Mouse (Mus musculus): Measurements from ENCODE around the gene Rnf185. TPM values are rescaled to one million over a fixed set of nuclear protein-coding genes. Genes with fewer than 3 reads are reported as not detected.

Rnf185 gene
- total RNA-seq, 2 experiments from 2014 or later, result 26.6 to 29.1 TPM

- TF ChIP-seq CTCF (conservative IDR thresholded peaks at IDR 0.05), result no peak
- no peak for DNase-seq (ENCODE audit: low spot score in 2 of 2)
- no peak overlapping the region for H3K27ac ChIP-seq
- H3K4me3 ChIP-seq, result no peak overlapping the region
Measured at GRCm38 (mm10) chr11:3433809-3434208, 18.4 kb downstream of the Rnf185 start.

DNA sequence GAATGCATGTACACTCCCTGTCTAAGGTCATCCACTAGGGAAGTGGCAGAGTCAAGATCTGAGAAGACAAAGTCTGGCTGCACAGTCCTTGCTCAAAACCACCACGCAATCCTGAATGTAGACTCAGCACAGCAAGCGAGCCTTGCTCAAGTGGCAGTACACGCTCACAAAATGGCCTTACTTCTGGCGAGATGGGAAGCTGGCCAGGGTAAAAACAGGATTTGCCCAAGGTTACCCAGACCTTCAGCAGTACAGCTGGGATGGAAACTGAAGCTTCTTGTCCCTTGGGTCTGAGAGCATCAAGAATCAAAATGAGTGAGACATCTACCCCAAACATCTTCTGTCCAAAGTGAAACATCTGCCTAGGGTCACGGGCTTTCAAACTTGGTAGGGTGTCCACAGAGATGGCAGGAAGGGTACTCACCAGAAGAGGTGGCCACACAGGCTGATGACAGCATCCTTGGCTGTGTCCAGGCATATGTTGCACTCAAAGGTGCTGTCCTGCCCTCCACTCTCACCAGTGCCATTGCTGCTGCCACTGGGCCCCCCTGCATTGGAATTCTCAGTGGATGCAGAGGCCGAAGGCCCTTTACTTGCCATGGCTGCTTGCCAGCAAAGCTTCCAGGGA is 20.1 kb downstream of the Rnf185 start:
- no peak for DNase-seq (ENCODE audit: low spot score in 2 of 2)

GRCm38 (mm10) chr11:3431515-3431914 is 20.6 kb downstream of the Rnf185 start:
- H3K4me3 ChIP-seq, result no peak overlapping the region
- H3K27ac ChIP-seq, result no peak overlapping the region
- no peak for DNase-seq (ENCODE audit: low spot score in 2 of 2)
- TF ChIP-seq CTCF (conservative IDR thresholded peaks at IDR 0.05), result no peak

More for the DNA sequence above, 20.1 kb downstream of the Rnf185 start:
- no peak for TF ChIP-seq CTCF (conservative IDR thresholded peaks at IDR 0.05)
- no peak overlapping the region for H3K27ac ChIP-seq
- H3K4me3 ChIP-seq, result no peak overlapping the region

- TF ChIP-seq CTCF (conservative IDR thresholded peaks at IDR 0.05), result no peak
- H3K4me3 ChIP-seq, result no peak overlapping the region
- no peak for DNase-seq (ENCODE audit: low spot score in 2 of 2)
- no peak overlapping the region for H3K27ac ChIP-seq
Measured at GRCm38 (mm10) chr11:3428632-3429031, 23.5 kb downstream of the Rnf185 start.

- no peak for TF ChIP-seq CTCF (conservative IDR thresholded peaks at IDR 0.05)
- H3K27ac ChIP-seq, result no peak overlapping the region
- H3K4me3 ChIP-seq, result no peak overlapping the region
- DNase-seq (ENCODE audit: low spot score in 2 of 2), result no peak
Measured at GRCm38 (mm10) chr11:3427697-3428230, 24.4 kb downstream of the Rnf185 start.

DNA sequence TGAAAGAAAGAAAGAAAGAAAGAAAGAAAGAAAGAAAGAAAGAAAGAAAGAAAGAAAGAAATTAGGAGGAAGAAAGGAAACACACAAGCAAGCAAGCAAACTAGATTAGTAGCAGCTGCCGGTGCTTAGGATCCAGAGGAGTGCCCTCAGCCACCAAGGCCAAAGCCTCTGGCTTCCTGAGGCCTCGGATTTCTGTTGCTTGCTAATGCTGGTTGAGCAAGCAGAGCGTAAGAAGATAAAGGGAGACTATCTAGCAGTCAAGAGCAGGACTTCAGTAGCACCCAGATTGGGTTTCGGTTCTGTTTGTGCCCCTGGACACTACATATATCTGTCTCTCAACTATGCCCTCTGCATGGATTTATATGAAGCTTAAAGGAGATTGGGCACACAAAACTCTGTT is 29.9 kb downstream of the Rnf185 start:
- H3K4me3 ChIP-seq, result no peak overlapping the region
- H3K27ac ChIP-seq, result no peak overlapping the region
- no peak for TF ChIP-seq CTCF (conservative IDR thresholded peaks at IDR 0.05)
- no peak for DNase-seq (ENCODE audit: low spot score in 2 of 2)

GRCm38 (mm10) chr11:3418741-3419140 is 33.4 kb downstream of the Rnf185 start:
- H3K27ac ChIP-seq, result peak overlapping the region; percentile 65; the same call in 1 of the 2 replicates
- H3K4me3 ChIP-seq, result no peak overlapping the region
- DNase-seq (ENCODE audit: low spot score in 2 of 2), result peak in 1 of 2 experiments; percentile 13
- no peak for TF ChIP-seq CTCF (conservative IDR thresholded peaks at IDR 0.05)

GRCm38 (mm10) chr11:3417795-3418194 is 34.4 kb downstream of the Rnf185 start:
- Histone ChIP-seq H3K4me3 (no peak overlapping the region), H3K27ac (no peak overlapping the region; the same call in 1 of the 2 replicates)
- DNase-seq (ENCODE audit: low spot score in 2 of 2), result no peak
- no peak for TF ChIP-seq CTCF (conservative IDR thresholded peaks at IDR 0.05)

DNA sequence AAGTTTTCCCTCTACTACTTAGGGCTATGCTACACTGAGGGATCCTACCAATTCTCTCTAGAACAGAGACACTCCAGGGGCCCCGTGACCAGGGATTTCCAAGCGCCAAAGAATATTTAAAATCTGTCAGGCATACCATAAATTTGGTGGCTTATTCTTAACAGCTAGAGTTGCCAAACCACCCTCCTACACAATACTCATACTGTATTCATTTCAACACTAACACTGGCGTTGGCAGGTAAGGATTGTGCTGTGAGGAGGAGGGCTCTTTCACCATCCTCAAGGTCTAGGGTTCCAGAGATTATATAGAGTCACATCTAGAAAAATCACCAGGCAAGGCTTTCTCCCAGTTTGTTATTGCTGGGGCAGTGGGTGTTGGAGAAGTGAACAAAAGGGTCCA is 35.8 kb downstream of the Rnf185 start:
- no peak for DNase-seq (ENCODE audit: low spot score in 2 of 2)
- no peak for TF ChIP-seq CTCF (conservative IDR thresholded peaks at IDR 0.05)
- Histone ChIP-seq H3K4me3 (no peak overlapping the region), H3K27ac (no peak overlapping the region)

DNA sequence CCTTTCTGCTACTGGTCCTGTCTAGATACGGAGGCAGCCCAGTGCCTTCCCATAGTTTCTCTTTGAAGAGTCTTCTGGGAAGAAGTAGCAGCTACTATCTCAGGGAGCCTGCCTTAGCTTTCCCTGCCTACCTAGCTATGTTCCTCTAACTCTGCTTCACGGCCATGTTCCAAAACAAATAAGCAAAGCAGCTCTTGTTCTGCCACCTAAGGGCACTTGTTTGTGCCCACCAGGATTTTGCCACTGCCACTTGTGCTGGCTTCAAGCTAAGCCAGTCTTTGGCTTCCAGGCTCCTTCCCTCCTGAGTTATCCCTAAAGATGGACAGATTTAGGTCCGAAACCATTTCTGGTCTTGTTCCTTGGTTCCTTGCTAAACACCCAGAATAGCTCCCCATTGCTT is 40.1 kb downstream of the Rnf185 start:
- Histone ChIP-seq H3K27ac (no peak overlapping the region), H3K4me3 (no peak overlapping the region)
- no peak for TF ChIP-seq CTCF (conservative IDR thresholded peaks at IDR 0.05)
- no peak for DNase-seq (ENCODE audit: low spot score in 2 of 2)

GRCm38 (mm10) chr11:3408997-3409732 is 43.0 kb downstream of the Rnf185 start, which contains the start of gene Limk2:
TSS of gene Limk2 (minus strand) at chr11:3409189.
- TF ChIP-seq CTCF (conservative IDR thresholded peaks at IDR 0.05), result peak; percentile 83
- peak; percentile 83 to 92 for DNase-seq (ENCODE audit: low spot score in 2 of 2)
- Histone ChIP-seq H3K4me3 (peak within 1 kb of the TSS; percentile 64), H3K27ac (peak within 1 kb of the TSS; percentile 79)

DNA sequence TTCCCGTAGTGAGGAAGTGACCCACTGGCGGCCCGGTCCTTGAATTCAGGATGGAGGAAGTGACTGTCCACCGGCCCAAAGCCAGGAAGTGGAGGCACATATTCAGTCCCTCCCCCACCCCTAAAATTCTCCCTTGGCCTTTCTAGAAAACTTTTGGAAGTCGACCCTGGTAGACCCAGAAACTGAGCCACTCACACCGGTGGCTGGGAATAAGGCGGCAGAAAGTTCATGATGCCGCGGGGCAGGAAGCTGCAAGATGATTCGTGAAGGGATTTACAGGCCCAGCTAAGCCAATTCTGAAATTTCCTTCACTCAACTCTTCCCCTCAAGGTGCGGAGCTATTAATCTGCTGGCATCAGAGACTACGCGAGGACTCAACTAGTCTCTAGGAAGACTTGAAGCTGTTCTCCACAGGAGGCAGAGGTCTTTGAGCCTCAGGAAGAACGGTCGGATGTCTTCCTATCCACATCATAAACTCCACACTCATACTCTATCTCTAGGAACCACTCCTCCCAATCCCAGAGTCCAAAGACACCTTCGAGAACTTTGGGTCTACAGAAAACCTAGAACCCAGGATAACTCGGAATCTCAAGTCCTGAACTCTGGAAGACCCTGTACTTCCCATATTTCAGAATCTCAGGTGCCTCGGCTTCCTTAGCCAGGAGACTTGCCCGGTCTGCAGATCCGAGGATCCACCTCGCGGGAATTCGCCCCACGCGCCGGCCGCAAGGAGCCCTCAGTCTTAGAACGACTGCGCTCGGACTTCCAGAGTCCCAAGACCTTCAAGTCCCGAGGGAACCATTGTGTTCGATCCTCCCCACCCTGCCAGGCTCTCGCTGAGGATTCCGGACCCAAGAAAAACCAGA is 43.8 kb downstream of the Rnf185 start:
- TF ChIP-seq CTCF (conservative IDR thresholded peaks at IDR 0.05), result no peak
- H3K27ac ChIP-seq, result peak overlapping the region; percentile 79
- no peak for DNase-seq (ENCODE audit: low spot score in 2 of 2)
- H3K4me3 ChIP-seq, result peak overlapping the region; percentile 64

Data from layer of hippocampus, adult 2 months (tissue).